Mouse (Mus musculus) adrenal gland, postnatal 4 days (tissue): ENCODE data around the gene Pou1f1. TPM values are rescaled to one million over a fixed set of nuclear protein-coding genes. Genes with fewer than 3 reads are reported as not detected.

Experiments
- DNase-seq, 2 experiments: peaks; one replicate each; pipeline ENCODE4 v3.0.0; 2021 to 2022; ENCODE audit warnings: low spot score in 2 of 2, mixed read lengths in 2 of 2
- total RNA-seq, 2 experiments: library from RNA; stranded (reverse); gene quantifications; 2 replicates each; pipeline ENCODE4 v1.2.3; 2021

Gene Pou1f1
- total RNA-seq, 2 experiments from 2014 or later = not detected

DNA sequence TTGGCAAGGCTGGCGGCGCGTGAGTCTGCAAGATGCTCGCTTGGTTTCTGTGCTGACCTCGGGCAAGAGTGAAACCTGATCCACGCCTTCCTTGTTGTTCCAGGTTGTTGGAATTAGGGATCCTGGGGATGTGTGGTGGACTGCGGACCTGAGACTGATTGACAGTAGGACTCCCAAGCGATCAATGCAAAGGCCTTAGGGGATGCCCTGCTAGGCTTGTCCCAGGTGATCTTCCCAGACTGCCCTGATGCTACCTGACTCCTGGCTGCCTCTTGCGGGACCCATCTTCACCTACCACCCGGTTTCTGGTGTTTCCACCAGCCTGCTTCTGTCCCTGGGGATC lies 42.5 kb downstream of the Pou1f1 start:
- no peak for DNase-seq

DNA sequence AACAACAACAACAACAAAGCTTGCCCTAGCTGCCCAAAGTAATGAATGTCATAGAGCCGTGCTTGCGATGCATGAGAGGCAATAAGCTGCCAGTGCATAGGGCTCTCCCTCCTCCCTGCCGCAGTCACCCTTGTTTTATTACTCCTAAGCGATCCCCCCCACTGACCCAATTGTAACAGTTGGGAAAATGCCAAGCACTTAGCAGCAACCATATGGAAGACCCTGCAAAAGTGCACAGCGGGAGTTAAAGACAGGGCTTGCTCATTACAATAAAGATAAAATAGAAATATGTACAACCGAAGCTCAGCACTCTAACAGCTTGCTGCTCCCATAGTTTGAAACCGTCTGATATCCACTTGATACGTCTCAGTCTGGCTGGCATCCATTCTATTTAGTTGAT lies 44.0 kb downstream of the Pou1f1 start:
- DNase-seq = no peak

DNA sequence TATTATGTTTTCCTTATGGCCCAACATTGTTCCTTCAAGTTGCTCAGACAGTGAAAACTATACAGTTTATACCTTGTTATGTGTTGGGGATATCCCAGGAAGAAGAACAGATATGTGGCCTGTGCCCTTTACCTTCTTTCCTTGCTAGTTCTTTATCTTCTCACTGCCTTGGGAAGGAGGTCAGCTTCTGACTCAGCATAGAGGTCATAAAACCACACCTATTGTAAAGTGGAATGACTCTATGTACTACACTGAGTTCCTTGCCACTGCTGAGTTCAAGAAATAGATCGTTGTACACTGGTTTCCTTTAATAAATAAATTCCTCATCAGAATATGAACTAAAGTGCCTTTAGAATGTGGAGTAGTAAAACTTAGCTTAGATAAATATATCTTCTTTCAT lies 44.6 kb downstream of the Pou1f1 start:
- DNase-seq = no peak

DNA sequence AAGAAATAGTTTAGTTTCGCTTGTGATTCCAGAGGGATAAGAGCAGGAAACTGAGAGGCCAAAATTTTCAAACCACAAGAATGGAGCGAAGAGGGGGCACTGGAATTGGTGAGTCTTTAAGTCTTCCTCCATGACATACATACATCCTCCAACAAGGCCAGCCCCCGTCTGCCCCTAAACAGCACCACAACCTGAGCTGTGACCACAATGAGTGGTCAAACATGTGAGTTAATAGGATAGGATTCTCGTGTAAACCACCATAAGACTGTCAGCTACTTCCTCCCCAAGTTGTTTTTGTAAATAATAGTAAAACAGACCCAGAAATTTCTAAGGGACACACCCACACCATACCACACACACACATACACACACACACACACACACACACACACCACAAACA lies 48.5 kb downstream of the Pou1f1 start:
- DNase-seq = no peak

DNA sequence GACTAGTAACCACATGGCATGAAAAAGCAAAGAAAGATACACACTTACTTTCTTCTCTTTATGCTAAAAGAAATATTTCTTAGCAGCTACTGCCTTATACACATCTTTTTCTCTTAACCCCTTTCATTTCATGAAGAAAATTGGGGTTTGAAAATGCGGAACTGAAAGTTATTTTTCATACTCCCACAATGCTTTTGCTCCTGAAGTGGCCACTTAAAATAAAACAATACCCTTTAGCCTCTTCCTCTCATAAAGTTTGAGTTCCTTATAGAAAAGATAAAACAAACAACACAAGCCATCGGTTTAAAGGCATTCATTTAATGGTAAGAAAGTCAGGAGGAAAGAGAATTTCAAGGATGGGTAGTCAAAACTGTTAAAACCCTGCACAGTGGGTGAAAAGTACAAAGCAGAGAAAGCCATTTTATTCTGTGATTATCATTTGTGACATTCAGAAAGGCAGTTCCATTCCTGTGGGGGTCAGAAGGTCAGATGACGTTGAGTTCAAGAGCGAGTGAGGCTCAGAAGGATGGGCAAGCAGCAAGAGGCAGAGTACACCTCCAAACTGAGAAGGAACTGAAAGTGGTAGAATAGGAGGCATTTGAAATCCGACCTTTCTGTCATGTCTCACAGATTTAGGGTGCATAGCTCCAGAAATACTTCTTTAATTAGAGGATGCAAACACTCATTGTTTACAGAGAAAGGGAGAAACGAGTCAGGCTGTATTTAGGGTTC lies 57.2 kb downstream of the Pou1f1 start:
- DNase-seq = no peak

Other genes with a start within 250 kb of the Pou1f1 start
- gene Chmp2b, start 42.2 kb downstream of the Pou1f1 start, total RNA-seq = 10 to 100 TPM; 67.6 to 72.2 TPM